Mouse (Mus musculus) myocyte (in vitro differentiated cells): ENCODE data around the gene Cldn15.

Experiments
- CEBPB ChIP-seq: IDR thresholded peaks from 2 replicates; pipeline ENCODE4 v1.6.1; 2011; ENCODE audit warnings: mild to moderate bottlenecking, moderate library complexity; ENCODE audit not compliant: poor library complexity, insufficient read depth, severe bottlenecking
- E2F4 ChIP-seq: IDR thresholded peaks from one replicate; pipeline ENCODE4 v1.6.1; 2011; ENCODE audit warnings: mild to moderate bottlenecking, control low read depth, moderate library complexity; ENCODE audit not compliant: insufficient read depth
- MAX ChIP-seq: IDR thresholded peaks from one replicate; pipeline ENCODE4 v1.6.1; 2011; ENCODE audit warnings: low read depth, mild to moderate bottlenecking, control low read depth
- MYOD1 ChIP-seq, 3 experiments: IDR thresholded peaks; one replicate each; pipeline ENCODE4 v1.6.1; 2011; ENCODE audit warnings: control low read depth in 2 of 3, low read depth in 2 of 3, mild to moderate bottlenecking in 2 of 3, moderate library complexity in 1 of 3; ENCODE audit not compliant: insufficient read length in 2 of 3, control insufficient read depth in 1 of 3
- MYOG ChIP-seq, 3 experiments: IDR thresholded peaks; one replicate each; pipeline ENCODE4 v1.6.1; 2011; ENCODE audit warnings: control low read depth in 2 of 3, low read depth in 2 of 3, mild to moderate bottlenecking in 2 of 3; ENCODE audit not compliant: insufficient read length in 2 of 3, control insufficient read depth in 1 of 3, insufficient read depth in 1 of 3
- POLR2A ChIP-seq: IDR thresholded peaks from one replicate; pipeline ENCODE4 v1.6.1; 2011; ENCODE audit warnings: low read depth, mild to moderate bottlenecking, control low read depth, moderate library complexity; ENCODE audit not compliant: insufficient read length
- POLR2AphosphoS2 ChIP-seq: IDR thresholded peaks from one replicate; pipeline ENCODE4 v1.6.1; 2011; ENCODE audit warnings: low read depth, control low read depth; ENCODE audit not compliant: insufficient read length
- SRF ChIP-seq: IDR thresholded peaks from one replicate; pipeline ENCODE4 v1.6.1; 2011; ENCODE audit warnings: low read depth; ENCODE audit not compliant: control insufficient read depth, insufficient read length
- TCF12 ChIP-seq: IDR thresholded peaks from one replicate; pipeline ENCODE4 v1.6.1; 2011; ENCODE audit warnings: mild to moderate bottlenecking, control low read depth; ENCODE audit not compliant: poor library complexity, insufficient read depth, severe bottlenecking
- TCF3 ChIP-seq: IDR thresholded peaks from one replicate; pipeline ENCODE4 v1.6.1; 2011; ENCODE audit warnings: low read depth, control low read depth; ENCODE audit not compliant: insufficient read length
- USF1 ChIP-seq: IDR thresholded peaks from one replicate; pipeline ENCODE4 v1.6.1; 2011; ENCODE audit warnings: low read depth, mild to moderate bottlenecking, control low read depth, moderate library complexity

- TF ChIP-seq POLR2A (no peak), E2F4 (no peak), POLR2AphosphoS2 (no peak), TCF12 (no peak), USF1 (no peak), CEBPB (no peak), MAX (no peak), MYOG (IDR thresholded peaks at IDR 0.05; ENCODE audit: control insufficient read depth in 1 of 3, insufficient read depth in 1 of 3, insufficient read length in 2 of 3, low read depth in 2 of 3) (no peak), TCF3 (no peak), SRF (no peak), MYOD1 (IDR thresholded peaks at IDR 0.05; ENCODE audit: control insufficient read depth in 1 of 3, insufficient read length in 2 of 3, low read depth in 2 of 3) (no peak)
Observed at GRCm38 (mm10) chr5:136952153-136952552, 14.3 kb upstream of the Cldn15 start.
